Mouse (Mus musculus) CH12.LX (cell line): ENCODE results near the gene Trappc10. TPM values are rescaled to one million over a fixed set of nuclear protein-coding genes. Genes with fewer than 3 reads are reported as not detected.

ENCODE experiments used
- DNase-seq: peaks from one replicate; pipeline ENCODE4 v3.0.0-alpha.2; 2013; ENCODE audit errors: extremely low read depth
- H3K27ac ChIP-seq: 2 replicates; pipeline ENCODE4 v1.5.1; 2012; ENCODE audit warnings: low read depth, mild to moderate bottlenecking, control low read depth, moderate library complexity; ENCODE audit not compliant: insufficient read depth
- H3K27me3 ChIP-seq: replicated peaks from 2 replicates; pipeline ENCODE3; 2012; ENCODE audit warnings: inconsistent platforms
- H3K36me3 ChIP-seq, 2 experiments: replicated peaks in 1 of 2; 2 replicates each; pipeline versions ENCODE3 to v1.6.1; 2012; ENCODE audit warnings: inconsistent platforms in 1 of 2, low read length in 1 of 2, mild to moderate bottlenecking in 1 of 2, mixed read lengths in 1 of 2, moderate library complexity in 1 of 2; ENCODE audit not compliant: control insufficient read depth in 1 of 2, insufficient read depth in 1 of 2
- H3K4me1 ChIP-seq, 2 experiments: 2 replicates each; pipeline ENCODE4 v1.6.1; 2012; ENCODE audit warnings: inconsistent platforms in 1 of 2, moderate library complexity in 1 of 2; ENCODE audit not compliant: insufficient read depth in 2 of 2, control insufficient read depth in 1 of 2
- H3K4me2 ChIP-seq: 2 replicates; pipeline ENCODE4 v1.6.1; 2012; ENCODE audit warnings: low read depth, mild to moderate bottlenecking, control low read depth; ENCODE audit not compliant: poor library complexity, insufficient read depth, severe bottlenecking
- H3K4me3 ChIP-seq, 3 experiments: fragments of 150-350 bp in 1 of 3; sonication (generic) in 1 of 3; replicated peaks in 1 of 3; 2 replicates each; pipeline versions ENCODE3 to v1.5.1; 2011 to 2012; ENCODE audit warnings: low read depth in 2 of 3, low read length in 2 of 3, mild to moderate bottlenecking in 2 of 3, moderate library complexity in 2 of 3, control low read depth in 1 of 3, improper control_type of control experiment in 1 of 3, inconsistent platforms in 1 of 3, mixed read lengths in 1 of 3; ENCODE audit not compliant: poor library complexity in 1 of 3
- H3K79me2 ChIP-seq: replicated peaks from 2 replicates; pipeline ENCODE4 v1.6.1; 2012; ENCODE audit warnings: mild to moderate bottlenecking, moderate library complexity; ENCODE audit not compliant: control insufficient read depth, poor library complexity, insufficient read depth, severe bottlenecking; ENCODE audit errors: extremely low read depth
- H3K9ac ChIP-seq: 2 replicates; pipeline ENCODE4 v1.6.1; 2012; ENCODE audit warnings: low read depth, mild to moderate bottlenecking, control low read depth, moderate library complexity; ENCODE audit not compliant: insufficient read depth
- H3K9me3 ChIP-seq: replicated peaks from 2 replicates; pipeline ENCODE3; 2012; ENCODE audit warnings: low read length, inconsistent platforms, mixed read lengths
- CHD1 ChIP-seq: IDR thresholded peaks from 2 replicates; pipeline ENCODE4 v1.6.1; 2012; ENCODE audit warnings: low read depth, low read length, improper control_type of control experiment, inconsistent platforms
- E2F4 ChIP-seq: IDR thresholded peaks from 2 replicates; pipeline ENCODE4 v1.6.1; 2011; ENCODE audit warnings: low read depth, low read length, improper control_type of control experiment; ENCODE audit not compliant: insufficient replicate concordance
- EP300 ChIP-seq: IDR thresholded peaks from 2 replicates; pipeline ENCODE4 v1.6.1; 2011; ENCODE audit warnings: low read length, improper control_type of control experiment
- ETS1 ChIP-seq: conservative IDR thresholded peaks from 2 replicates; pipeline ENCODE4 v1.6.1; 2012; ENCODE audit warnings: low read depth, mild to moderate bottlenecking, inconsistent platforms, low read length, improper control_type of control experiment, moderate library complexity
- GABPA ChIP-seq: IDR thresholded peaks from 2 replicates; pipeline ENCODE4 v1.6.1; 2012; ENCODE audit warnings: low read depth, low read length, improper control_type of control experiment, inconsistent platforms; ENCODE audit not compliant: insufficient replicate concordance
- HCFC1 ChIP-seq: IDR thresholded peaks from 2 replicates; pipeline ENCODE4 v1.6.1; 2012; ENCODE audit warnings: low read depth, mild to moderate bottlenecking, inconsistent platforms, low read length, improper control_type of control experiment
- IRF4 ChIP-seq: IDR thresholded peaks from 2 replicates; pipeline ENCODE4 v1.6.1; 2014; ENCODE audit warnings: low read depth, mild to moderate bottlenecking, inconsistent platforms, low read length, improper control_type of control experiment
- JUN ChIP-seq: IDR thresholded peaks from 2 replicates; pipeline ENCODE4 v1.6.1; 2011; ENCODE audit warnings: low read depth, mild to moderate bottlenecking, low read length, improper control_type of control experiment, moderate library complexity; ENCODE audit not compliant: insufficient read depth
- KAT2A ChIP-seq: IDR thresholded peaks from 2 replicates; pipeline ENCODE4 v1.6.1; 2012; ENCODE audit warnings: low read length, improper control_type of control experiment, inconsistent platforms; ENCODE audit not compliant: insufficient replicate concordance
- MAX ChIP-seq: IDR thresholded peaks from 2 replicates; pipeline ENCODE4 v1.6.1; 2011; ENCODE audit warnings: low read length, improper control_type of control experiment
- MAZ ChIP-seq: IDR thresholded peaks from 2 replicates; pipeline ENCODE4 v1.6.1; 2012; ENCODE audit warnings: low read depth, mild to moderate bottlenecking, inconsistent platforms, low read length, improper control_type of control experiment, moderate library complexity
- MEF2A ChIP-seq: IDR thresholded peaks from 2 replicates; pipeline ENCODE4 v1.6.1; 2014; ENCODE audit warnings: low read depth, mild to moderate bottlenecking, inconsistent platforms, low read length, improper control_type of control experiment, borderline replicate concordance
- MYC ChIP-seq: IDR thresholded peaks from 2 replicates; pipeline ENCODE4 v1.6.1; 2011; ENCODE audit warnings: low read depth, mild to moderate bottlenecking, improper control_type of control experiment, low read length
- NELFE ChIP-seq: IDR thresholded peaks from 2 replicates; pipeline ENCODE4 v1.6.1; 2011; ENCODE audit warnings: low read depth, low read length, improper control_type of control experiment
- POLR2A ChIP-seq: IDR thresholded peaks from 2 replicates; pipeline ENCODE4 v1.6.1; 2011; ENCODE audit warnings: low read depth, mild to moderate bottlenecking, improper control_type of control experiment, low read length
- POLR2AphosphoS2 ChIP-seq: IDR thresholded peaks from 2 replicates; pipeline ENCODE4 v1.6.1; 2011; ENCODE audit warnings: low read depth, low read length, improper control_type of control experiment
- RAD21 ChIP-seq: IDR thresholded peaks from 2 replicates; pipeline ENCODE4 v1.6.1; 2011; ENCODE audit warnings: low read depth, mild to moderate bottlenecking, low read length, improper control_type of control experiment, moderate library complexity
- SMC3 ChIP-seq: IDR thresholded peaks from 2 replicates; pipeline ENCODE4 v1.6.1; 2011; ENCODE audit warnings: low read depth, low read length, improper control_type of control experiment
- TBP ChIP-seq: conservative IDR thresholded peaks from 2 replicates; pipeline ENCODE4 v1.6.1; 2011; ENCODE audit warnings: low read depth, low read length, improper control_type of control experiment
- TCF12 ChIP-seq: IDR thresholded peaks from 2 replicates; pipeline ENCODE4 v1.6.1; 2014; ENCODE audit warnings: low read depth, mild to moderate bottlenecking, inconsistent platforms, low read length, improper control_type of control experiment
- UBTF ChIP-seq: IDR thresholded peaks from 2 replicates; pipeline ENCODE4 v1.6.1; 2012; ENCODE audit warnings: low read depth, mild to moderate bottlenecking, inconsistent platforms, low read length, improper control_type of control experiment, moderate library complexity
- USF1 ChIP-seq: IDR thresholded peaks from 2 replicates; pipeline ENCODE4 v1.6.1; 2014; ENCODE audit warnings: low read depth, mild to moderate bottlenecking, inconsistent platforms, low read length, improper control_type of control experiment
- USF2 ChIP-seq: conservative IDR thresholded peaks from 2 replicates; pipeline ENCODE4 v1.6.1; 2011; ENCODE audit warnings: low read depth, low read length, improper control_type of control experiment
- dilution Hi-C: fragments of 300-500 bp; cut with MboI; formaldehyde crosslinking; loops from 2 replicates; pipeline ENCODE4 v1.14.3; 2020; ENCODE audit warnings: low sequenced_read_pairs; ENCODE audit not compliant: extremely low pct_unique_long_range_greater_than_20kb, extremely low pct_ligation_motif_present
- in situ Hi-C: fragments of 300-500 bp; cut with MboI; formaldehyde crosslinking; loops from 3 replicates; pipeline ENCODE4 v1.14.3; 2019; ENCODE audit warnings: low sequenced_read_pairs, low pct_ligation_motif_present, low pct_unique_long_range_greater_than_20kb, mixed read lengths
- polyA plus RNA-seq: library from polyadenylated mRNA; unstranded; fragments of >175 nt; gene quantifications from 2 replicates; pipeline ENCODE4 v1.2.1, GENCODE M21; 2012; ENCODE audit warnings: low read depth; ENCODE audit not compliant: insufficient read length
- total RNA-seq, 2 experiments: library from RNA; depleted of rRNA; stranded (reverse); fragments of 300-350 nt in 1 of 2; fragments of >200 nt in 1 of 2; gene quantifications; 2 replicates each; pipeline ENCODE4 v1.2.3; 2012 to 2014

Gene Trappc10
- total and polyA plus RNA-seq, 3 experiments: 22.1 to 26.7 (median 26.5) TPM

DNA sequence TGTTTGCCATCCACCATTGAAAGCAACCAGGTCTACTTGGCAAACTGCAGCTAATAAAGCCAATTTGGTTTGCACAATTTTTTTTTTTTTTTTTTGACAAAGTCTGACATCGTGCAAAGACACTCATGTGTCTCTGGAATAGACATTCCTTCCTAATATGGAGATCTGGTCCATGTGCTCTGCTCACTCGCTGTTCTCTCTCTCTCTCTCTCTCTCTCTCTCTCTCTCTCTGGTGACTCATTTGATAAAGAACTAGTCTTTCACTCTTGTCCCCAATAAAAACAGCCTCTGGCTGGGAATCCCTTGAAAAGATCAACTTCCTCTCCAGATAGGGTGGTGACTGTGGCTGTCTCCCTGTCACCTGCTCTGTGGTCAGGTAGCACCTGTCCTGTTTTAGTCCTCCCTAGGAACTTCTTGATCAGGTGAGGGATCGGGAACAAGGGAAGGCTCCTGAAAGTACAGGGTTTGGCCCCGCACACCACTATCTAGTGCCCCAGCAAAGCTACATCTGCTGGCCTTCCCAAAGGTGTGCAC lies 96.5 kb downstream of the Trappc10 start:
- DNase-seq: no peak
- Histone ChIP-seq H3K27ac (no peak overlapping the region), H3K9me3 (peaks cover under 1% of the 10 kb centered on the region), H3K36me3 (no peaks in the 10 kb centered on the region), H3K4me3 (no peak overlapping the region), H3K4me1 (peaks cover 0 to 19% of the 10 kb centered on the region in 2 experiments; a peak in 2 of 4 replicates), H3K9ac (no peak overlapping the region), H3K27me3 (peaks cover 10% of the 10 kb centered on the region), H3K79me2 (no peaks in the 10 kb centered on the region), H3K4me2 (no peak overlapping the region)
- dilution Hi-C loops: no loop called here
- TF ChIP-seq USF2 (no peak), E2F4 (no peak), GABPA (no peak), IRF4 (no peak), MYC (no peak), CHD1 (no peak), SMC3 (no peak), TBP (no peak)
- in situ Hi-C loops: loop anchor here (10.0 kb wide), 1 partner anchor 53 kb away; no protein-coding TSS in a partner anchor

GRCm38 (mm10) chr10:78143727-78144505 lies 100.5 kb downstream of the Trappc10 start:
- DNase-seq: no peak
- no peaks in the 10 kb centered on the region for H3K79me2 ChIP-seq
- peaks cover 10% of the 10 kb centered on the region for H3K27me3 ChIP-seq
- no peak overlapping the region for H3K9ac ChIP-seq
- no peaks in the 10 kb centered on the region for H3K9me3 ChIP-seq
- in situ Hi-C loops (loop anchor here (10.0 kb wide), 1 partner anchor 49 kb away; no protein-coding TSS in a partner anchor), dilution Hi-C loops (no loop called here)
- no peaks in the 10 kb centered on the region for H3K36me3 ChIP-seq
- no peak overlapping the region for H3K27ac ChIP-seq
- TF ChIP-seq ETS1 (no peak), NELFE (no peak), SMC3 (no peak), JUN (no peak), EP300 (no peak), USF2 (no peak), HCFC1 (no peak), RAD21 (no peak), MEF2A (no peak), IRF4 (no peak), KAT2A (no peak), MYC (no peak), TBP (no peak), POLR2A (no peak), UBTF (no peak), TCF12 (no peak), MAX (no peak), MAZ (no peak), USF1 (no peak), POLR2AphosphoS2 (no peak)
- H3K4me1 ChIP-seq: peaks cover 0 to 9% of the 10 kb centered on the region in 2 experiments; a peak in 2 of 4 replicates
- no peak overlapping the region for H3K4me2 ChIP-seq
- H3K4me3 ChIP-seq: no peak overlapping the region
